Mouse (Mus musculus) embryonic facial prominence, embryonic 14.5 days (tissue): Measurements from ENCODE around the gene Uqcc1. TPM values are rescaled to one million over a fixed set of nuclear protein-coding genes. Genes with fewer than 3 reads are reported as not detected.

Experiments
- ATAC-seq: fragments of 200-750 bp; cut with Nextera tagmentation; 2 replicates; pipeline ENCODE4 v1.8.0; 2017; ENCODE audit warnings: low read depth, moderate number of reproducible peaks, moderate TSS enrichment
- DNase-seq: peaks from one replicate; pipeline ENCODE4 v3.0.0-alpha.2; 2015; ENCODE audit warnings: low spot score
- H3K27ac ChIP-seq: fragments of 300-500 bp; sonication (generic); replicated peaks from 2 replicates; pipeline ENCODE4 v1.5.1; 2014; ENCODE audit warnings: low read depth, mild to moderate bottlenecking, low read length, moderate library complexity
- H3K27me3 ChIP-seq: fragments of 300-500 bp; sonication (generic); replicated peaks from 2 replicates; pipeline ENCODE4 v1.6.1; 2014; ENCODE audit warnings: low read length; ENCODE audit not compliant: control insufficient read depth, insufficient read depth
- H3K36me3 ChIP-seq: fragments of 300-500 bp; sonication (generic); 2 replicates; pipeline ENCODE4 v1.6.1; 2014; ENCODE audit warnings: low read length, mixed read lengths; ENCODE audit not compliant: control insufficient read depth, insufficient read depth
- H3K4me1 ChIP-seq: fragments of 300-500 bp; sonication (generic); 2 replicates; pipeline ENCODE4 v1.6.1; 2014; ENCODE audit warnings: antibody characterized with exemption, low read length; ENCODE audit not compliant: control insufficient read depth, insufficient read depth
- H3K4me2 ChIP-seq: fragments of 300-500 bp; sonication (generic); 2 replicates; pipeline ENCODE4 v1.6.1; 2014; ENCODE audit warnings: low read depth, mild to moderate bottlenecking, low read length, moderate library complexity, mixed read lengths
- H3K4me3 ChIP-seq: fragments of 300-500 bp; sonication (generic); 2 replicates; pipeline ENCODE4 v1.5.1; 2014; ENCODE audit warnings: low read depth, mild to moderate bottlenecking, low read length
- H3K9ac ChIP-seq: fragments of 300-500 bp; sonication (generic); 2 replicates; pipeline ENCODE4 v1.6.1; 2014; ENCODE audit warnings: low read depth, mild to moderate bottlenecking, low read length, moderate library complexity, mixed read lengths
- H3K9me3 ChIP-seq: fragments of 300-500 bp; sonication (generic); 2 replicates; pipeline ENCODE4 v1.6.1; 2016; ENCODE audit warnings: low read length; ENCODE audit not compliant: control insufficient read depth
- WGBS: fragments of 180-500 bp; shearing (Covaris S2); extraction: QIAGEN DNeasy Blood & Tissue Kit; methylation state at CpG from one replicate; pipeline ENCODE4 v1.1.7; 2014; 5-methylcytosine and 5-hydroxymethylcytosine counted together
- polyA plus RNA-seq: library from polyadenylated mRNA; unstranded; fragments of >200 nt; fragmentation: Nextera tagmentation; extraction: Ambion mirVana; gene quantifications from 2 replicates; pipeline ENCODE4 v1.2.1, GENCODE M21; 2014

Uqcc1 gene
- polyA plus RNA-seq, 1 experiment from 2014 or later: 65.9 TPM

GRCm38 (mm10) chr2:155956134-155957059 lies 26.3 kb upstream of the Uqcc1 start, which contains the start of gene Cep250:
Gene Cep250 (plus strand): TSS chr2:155956458.
- peak; percentile 96 for DNase-seq
- H3K27me3 ChIP-seq: no peaks in the 10 kb centered on the region
- 0 out of 2 replicates have a peak, but pooled peaks cover 8% of the 10 kb centered on the region for H3K36me3 ChIP-seq
- peak; percentile 97 for ATAC-seq
- peak within 1 kb of the TSS; percentile 72 for H3K4me3 ChIP-seq
- under 1% methylated on average over 29 of the region's 59 CpGs for WGBS
- 0 out of 2 replicates have a peak, but pooled peaks cover 5% of the 10 kb centered on the region for H3K4me1 ChIP-seq
- peak within 1 kb of the TSS; percentile 81 for H3K27ac ChIP-seq
- H3K9ac ChIP-seq: peak within 1 kb of the TSS; percentile 90
- peak within 1 kb of the TSS; percentile 66 for H3K4me2 ChIP-seq
- no peaks in the 10 kb centered on the region for H3K9me3 ChIP-seq

- H3K36me3 ChIP-seq: no peaks in the 10 kb centered on the region
- DNase-seq: peak; percentile 77
- H3K9ac ChIP-seq: no peak overlapping the region
- H3K4me1 ChIP-seq: peaks cover 11% of the 10 kb centered on the region; the same call in 1 of the 2 replicates
- H3K4me2 ChIP-seq: no peak overlapping the region
- H3K9me3 ChIP-seq: no peaks in the 10 kb centered on the region
- no peak for ATAC-seq
- H3K27ac ChIP-seq: no peak overlapping the region
- H3K4me3 ChIP-seq: no peak overlapping the region
- no peaks in the 10 kb centered on the region; the same call in 1 of the 2 replicates for H3K27me3 ChIP-seq
Measured at GRCm38 (mm10) chr2:155952006-155952405, 21.9 kb upstream of the Uqcc1 start.

- H3K4me2 ChIP-seq: no peak overlapping the region
- H3K9me3 ChIP-seq: no peaks in the 10 kb centered on the region
- H3K9ac ChIP-seq: no peak overlapping the region
- ATAC-seq (peak; percentile 38), DNase-seq (peak; percentile 83)
- peaks cover 27% of the 10 kb centered on the region for H3K4me1 ChIP-seq
- H3K27ac ChIP-seq: no peak overlapping the region
- H3K27me3 ChIP-seq: no peaks in the 10 kb centered on the region; the same call in 1 of the 2 replicates
- WGBS: 11% methylated on average over 6 of the region's 6 CpGs
- H3K4me3 ChIP-seq: no peak overlapping the region
- no peaks in the 10 kb centered on the region for H3K36me3 ChIP-seq
Measured at GRCm38 (mm10) chr2:155949362-155949761, 19.3 kb upstream of the Uqcc1 start.

- DNase-seq (peak; percentile 47), ATAC-seq (no peak)
- Histone ChIP-seq H3K36me3 (no peaks in the 10 kb centered on the region), H3K9me3 (no peaks in the 10 kb centered on the region), H3K4me2 (no peak overlapping the region), H3K9ac (no peak overlapping the region), H3K27me3 (no peaks in the 10 kb centered on the region; the same call in 1 of the 2 replicates), H3K4me1 (peaks cover 36% of the 10 kb centered on the region), H3K27ac (no peak overlapping the region), H3K4me3 (no peak overlapping the region)
- 55% methylated on average over 5 of the region's 5 CpGs for WGBS
Measured at GRCm38 (mm10) chr2:155947390-155948002, 17.4 kb upstream of the Uqcc1 start.

- Histone ChIP-seq H3K36me3 (no peaks in the 10 kb centered on the region), H3K9me3 (no peaks in the 10 kb centered on the region), H3K4me3 (no peak overlapping the region), H3K4me2 (no peak overlapping the region), H3K27ac (no peak overlapping the region), H3K27me3 (no peaks in the 10 kb centered on the region; the same call in 1 of the 2 replicates), H3K9ac (no peak overlapping the region), H3K4me1 (peaks cover 36% of the 10 kb centered on the region)
- 24% methylated on average over 4 of the region's 4 CpGs for WGBS
- ATAC-seq (no peak), DNase-seq (no peak)
Measured at GRCm38 (mm10) chr2:155946499-155946898, 16.4 kb upstream of the Uqcc1 start.

- H3K9ac ChIP-seq: no peak overlapping the region
- no peaks in the 10 kb centered on the region for H3K9me3 ChIP-seq
- no peaks in the 10 kb centered on the region; the same call in 1 of the 2 replicates for H3K27me3 ChIP-seq
- no peak for ATAC-seq
- peaks cover 36% of the 10 kb centered on the region for H3K4me1 ChIP-seq
- H3K4me3 ChIP-seq: no peak overlapping the region
- WGBS: 6% methylated on average over 7 of the region's 7 CpGs
- no peak overlapping the region for H3K27ac ChIP-seq
- no peak overlapping the region for H3K4me2 ChIP-seq
- peak; percentile 85 for DNase-seq
- no peaks in the 10 kb centered on the region for H3K36me3 ChIP-seq
Measured at GRCm38 (mm10) chr2:155946069-155946468, 16.0 kb upstream of the Uqcc1 start.

GRCm38 (mm10) chr2:155945580-155945979 lies 15.5 kb upstream of the Uqcc1 start:
- Histone ChIP-seq H3K36me3 (no peaks in the 10 kb centered on the region), H3K4me2 (peak overlapping the region; percentile 50), H3K4me1 (peaks cover 36% of the 10 kb centered on the region), H3K27ac (peak overlapping the region; percentile 46; the same call in 1 of the 2 replicates), H3K9me3 (no peaks in the 10 kb centered on the region), H3K27me3 (no peaks in the 10 kb centered on the region; the same call in 1 of the 2 replicates), H3K4me3 (no peak overlapping the region), H3K9ac (no peak overlapping the region)
- ATAC-seq (peak; percentile 51; the same call in 1 of the 2 replicates), DNase-seq (peak; percentile 31)
- WGBS: 33% methylated on average over 5 of the region's 5 CpGs

GRCm38 (mm10) chr2:155945124-155945523 lies 15.0 kb upstream of the Uqcc1 start, which contains the start of gene Gdf5:
Gene Gdf5 (minus strand): TSS chr2:155945367.
- DNase-seq: peak; percentile 75
- Histone ChIP-seq H3K4me1 (peaks cover 36% of the 10 kb centered on the region), H3K9ac (peak within 1 kb of the TSS; percentile 54)

More at GRCm38 (mm10) chr2:155945124-155945523, 15.0 kb upstream of the Uqcc1 start, which contains the start of gene Gdf5:
- peak within 1 kb of the TSS; percentile 46; the same call in 1 of the 2 replicates for H3K27ac ChIP-seq
- no peaks in the 10 kb centered on the region; the same call in 1 of the 2 replicates for H3K27me3 ChIP-seq
- H3K9me3 ChIP-seq: no peaks in the 10 kb centered on the region
- ATAC-seq: peak; percentile 58
- H3K4me3 ChIP-seq: peak within 1 kb of the TSS; percentile 14
- 20% methylated on average over 12 of the region's 13 CpGs for WGBS
- peak within 1 kb of the TSS; percentile 50 for H3K4me2 ChIP-seq
- no peaks in the 10 kb centered on the region for H3K36me3 ChIP-seq
